Mouse (Mus musculus) kidney, adult 8-10 months (tissue): Measurements from ENCODE around the gene Atp6ap1l.
A peak's percentile ranks its signal among the peaks of the same experiment; 100 is the strongest.
"Not testable (repeated sequence)": the region's sequence is repeated elsewhere in the genome, so short reads cannot be mapped to it uniquely, and the experiment has no call there.

Experiments
- DNase-seq, 2 experiments: peaks; one replicate each; pipeline ENCODE4 v3.0.0; 2022

Gene Atp6ap1l

DNA sequence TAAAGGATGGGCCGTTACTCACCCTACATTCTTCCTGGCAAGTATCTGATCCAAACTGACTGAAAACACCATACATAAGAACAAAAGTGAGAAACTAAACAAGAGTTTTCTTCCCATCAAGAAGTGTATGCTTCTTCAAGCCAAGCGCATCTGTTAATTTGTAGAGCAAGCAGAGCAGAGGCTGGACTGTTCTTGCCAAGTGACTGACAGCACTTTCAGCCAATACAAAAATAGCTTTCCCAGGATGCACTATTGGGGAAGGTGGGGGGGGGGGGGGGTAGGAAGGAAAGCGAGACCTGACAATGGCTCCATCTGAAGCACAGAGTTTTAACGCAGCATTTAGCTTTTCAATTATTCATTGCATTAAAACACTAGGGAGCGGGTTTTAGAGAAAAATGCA is at the start of gene Atp6ap1l:
Atp6ap1l (minus strand) TSS at position 180 of the 400 bp plus-strand sequence.
- DNase-seq: no peak

- DNase-seq: no peak
Measured at GRCm38 (mm10) chr13:90939600-90939999, 34.4 kb upstream of the Atp6ap1l start.

DNA sequence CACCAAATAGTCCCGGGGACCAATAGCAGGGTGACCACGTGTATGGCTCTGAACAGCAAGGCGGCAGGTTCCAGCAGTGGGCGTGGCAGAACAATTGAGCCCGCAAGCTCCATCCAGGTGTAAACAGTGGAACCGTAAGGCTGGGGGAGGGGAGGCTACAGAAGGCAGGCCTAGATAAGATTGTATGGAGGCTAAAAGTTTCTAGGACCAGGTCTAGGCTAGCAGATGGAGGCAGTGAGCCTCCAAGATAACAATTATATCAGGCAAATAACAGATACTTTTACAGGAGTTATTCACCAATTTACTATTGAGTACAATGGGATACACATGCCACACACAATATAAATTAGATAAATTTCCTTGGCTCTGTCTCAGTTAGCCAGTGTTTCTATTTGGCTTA is 34.0 kb upstream of the Atp6ap1l start:
- no peak for DNase-seq

GRCm38 (mm10) chr13:90935852-90936251 is 30.7 kb upstream of the Atp6ap1l start:
- no peak for DNase-seq

DNA sequence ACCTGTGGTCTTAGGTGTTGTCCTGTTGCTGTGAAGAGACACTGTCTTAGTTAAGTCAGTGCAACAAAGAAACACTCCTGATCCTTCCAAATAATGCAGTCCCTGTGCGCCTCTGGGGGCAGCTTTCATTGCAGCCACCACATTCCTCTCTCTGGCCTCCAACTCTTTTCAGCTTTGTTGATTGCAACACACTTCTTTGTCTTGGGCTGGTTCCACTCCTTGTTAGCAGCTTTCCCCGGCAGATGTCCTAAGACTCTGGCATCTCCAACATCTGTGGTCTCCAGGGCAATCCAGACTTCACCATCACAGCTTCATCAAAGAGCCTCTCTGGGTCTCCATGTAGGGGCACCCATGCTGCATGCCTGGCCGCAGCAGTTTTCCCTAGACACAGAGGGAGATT is 28.1 kb upstream of the Atp6ap1l start:
- DNase-seq: no peak

DNA sequence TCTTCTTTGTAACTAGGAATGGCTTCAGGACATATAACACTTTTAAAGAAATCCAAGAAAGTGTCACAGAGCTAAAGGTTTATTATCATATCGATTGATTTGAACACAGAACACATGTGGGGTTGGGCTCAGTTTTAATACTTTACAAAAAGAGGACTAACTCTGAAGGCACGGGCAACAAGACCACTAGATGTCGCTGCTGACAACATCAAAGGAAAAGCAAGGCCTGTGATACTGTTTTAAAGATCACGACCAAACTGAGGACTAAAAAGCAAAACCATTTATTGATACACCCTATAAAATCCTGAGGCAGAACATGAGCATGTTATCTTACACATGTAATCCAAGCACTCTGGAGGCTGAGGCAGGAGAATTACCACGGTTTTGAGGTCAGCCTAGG is 24.7 kb upstream of the Atp6ap1l start:
- peak; percentile 54 to 82 for DNase-seq

GRCm38 (mm10) chr13:90928266-90928665 is 23.1 kb upstream of the Atp6ap1l start:
- not testable (repeated sequence) for DNase-seq

DNA sequence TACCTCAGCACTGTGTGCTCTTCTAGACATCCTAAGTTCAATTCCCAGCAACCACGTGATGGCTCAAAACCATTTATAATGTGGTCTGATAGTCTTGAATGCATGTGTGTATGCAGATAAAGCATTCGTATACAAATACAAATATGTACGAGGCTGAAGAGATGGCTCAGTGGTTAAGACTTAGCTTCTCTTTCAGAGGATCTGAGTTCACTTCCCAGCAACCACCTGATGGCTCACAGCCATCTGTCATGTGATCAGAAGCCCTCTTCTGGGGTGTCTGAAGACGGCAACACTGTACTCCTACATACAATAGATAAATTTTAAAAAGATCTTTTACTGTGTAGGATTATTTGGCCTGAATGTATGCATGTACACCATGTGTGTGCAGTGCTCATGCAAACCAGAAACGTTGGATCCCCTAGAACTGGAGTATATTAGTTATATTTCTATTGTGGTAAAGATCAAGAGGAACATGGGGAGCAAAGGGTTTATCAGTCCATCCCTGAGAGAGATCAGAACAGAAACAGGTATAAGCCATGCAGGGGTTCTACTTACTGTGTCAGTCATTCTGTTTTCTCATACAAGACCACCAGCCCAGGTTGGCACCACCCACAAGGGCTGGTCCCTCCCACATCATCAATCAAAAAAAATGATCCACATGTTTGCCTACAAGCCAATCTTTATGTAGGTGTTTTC is 21.9 kb upstream of the Atp6ap1l start:
- DNase-seq: no peak

GRCm38 (mm10) chr13:90926125-90926765 is 21.1 kb upstream of the Atp6ap1l start:
- DNase-seq: no peak

GRCm38 (mm10) chr13:90925191-90925590 is 20.0 kb upstream of the Atp6ap1l start:
- DNase-seq: no peak

GRCm38 (mm10) chr13:90924072-90924471 is 18.9 kb upstream of the Atp6ap1l start:
- no peak for DNase-seq

GRCm38 (mm10) chr13:90923617-90924016 is 18.5 kb upstream of the Atp6ap1l start:
- DNase-seq: not testable (repeated sequence)

DNA sequence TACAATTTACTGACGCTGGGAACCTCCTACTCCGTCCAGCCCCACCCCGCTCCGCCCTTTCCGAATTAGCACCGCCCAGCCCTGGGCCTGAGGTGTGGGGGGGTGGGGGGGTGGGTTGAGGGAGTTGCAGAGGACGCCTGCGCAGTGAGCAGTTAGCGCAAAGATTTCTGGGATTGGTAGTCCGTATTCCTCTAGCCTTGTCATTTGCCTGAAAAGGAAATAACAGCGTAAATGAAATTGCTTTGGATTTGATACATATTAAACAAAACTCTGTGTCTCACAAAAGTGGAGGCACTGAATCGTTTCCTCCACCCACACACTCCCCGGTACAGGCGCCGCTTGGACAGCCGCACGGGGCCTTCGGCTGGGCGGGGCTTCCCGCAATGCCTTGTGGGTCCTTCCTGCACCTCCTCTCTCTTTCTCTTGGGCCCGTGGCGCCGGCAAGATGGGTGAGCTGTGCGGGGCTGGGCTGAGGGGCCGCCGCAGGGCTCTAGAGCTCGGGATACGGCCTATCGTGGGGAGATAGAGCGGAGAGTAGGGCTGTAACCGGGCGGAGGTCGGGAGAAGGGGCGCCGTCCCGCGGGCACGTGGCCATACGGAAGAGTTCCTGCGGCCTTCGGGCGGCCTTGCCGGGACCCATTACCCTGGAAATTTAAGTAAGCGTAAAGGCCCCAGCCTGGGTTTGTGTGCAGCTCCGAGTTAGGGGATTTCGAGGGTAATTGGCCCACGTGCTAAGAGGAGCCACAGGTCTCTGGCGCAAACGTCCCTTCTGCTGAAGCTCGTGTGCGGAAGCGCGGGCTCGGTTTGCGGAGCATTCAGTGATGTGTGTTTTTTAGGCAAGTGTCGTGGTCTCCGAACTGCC is 17.8 kb upstream of the Atp6ap1l start, which contains the start of gene Rps23:
Rps23 (plus strand) TSS at position 208 of the 862 bp plus-strand sequence.
- DNase-seq: peak; percentile 84 to 88

DNA sequence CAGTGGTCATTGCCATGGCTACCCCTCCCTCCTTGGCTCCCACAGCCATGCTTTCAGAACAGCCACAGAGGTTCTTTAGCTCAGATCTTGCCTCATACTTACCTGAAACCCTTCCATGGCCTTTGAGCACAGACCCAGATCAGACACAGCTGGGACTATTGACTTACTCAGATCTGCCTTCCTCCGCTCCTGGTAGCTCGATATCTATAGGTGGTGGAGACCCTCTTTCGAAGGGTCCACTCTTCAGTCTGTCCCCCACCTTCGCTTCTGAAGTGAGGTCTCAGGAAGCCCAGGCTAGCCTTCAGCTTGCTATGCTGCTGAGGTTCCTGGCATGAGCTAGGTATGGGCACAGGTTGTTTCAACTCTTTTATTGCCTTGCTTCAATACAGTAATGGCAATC is 9.6 kb upstream of the Atp6ap1l start:
- no peak for DNase-seq

GRCm38 (mm10) chr13:90913675-90914192 is 8.6 kb upstream of the Atp6ap1l start:
- no peak for DNase-seq

DNA sequence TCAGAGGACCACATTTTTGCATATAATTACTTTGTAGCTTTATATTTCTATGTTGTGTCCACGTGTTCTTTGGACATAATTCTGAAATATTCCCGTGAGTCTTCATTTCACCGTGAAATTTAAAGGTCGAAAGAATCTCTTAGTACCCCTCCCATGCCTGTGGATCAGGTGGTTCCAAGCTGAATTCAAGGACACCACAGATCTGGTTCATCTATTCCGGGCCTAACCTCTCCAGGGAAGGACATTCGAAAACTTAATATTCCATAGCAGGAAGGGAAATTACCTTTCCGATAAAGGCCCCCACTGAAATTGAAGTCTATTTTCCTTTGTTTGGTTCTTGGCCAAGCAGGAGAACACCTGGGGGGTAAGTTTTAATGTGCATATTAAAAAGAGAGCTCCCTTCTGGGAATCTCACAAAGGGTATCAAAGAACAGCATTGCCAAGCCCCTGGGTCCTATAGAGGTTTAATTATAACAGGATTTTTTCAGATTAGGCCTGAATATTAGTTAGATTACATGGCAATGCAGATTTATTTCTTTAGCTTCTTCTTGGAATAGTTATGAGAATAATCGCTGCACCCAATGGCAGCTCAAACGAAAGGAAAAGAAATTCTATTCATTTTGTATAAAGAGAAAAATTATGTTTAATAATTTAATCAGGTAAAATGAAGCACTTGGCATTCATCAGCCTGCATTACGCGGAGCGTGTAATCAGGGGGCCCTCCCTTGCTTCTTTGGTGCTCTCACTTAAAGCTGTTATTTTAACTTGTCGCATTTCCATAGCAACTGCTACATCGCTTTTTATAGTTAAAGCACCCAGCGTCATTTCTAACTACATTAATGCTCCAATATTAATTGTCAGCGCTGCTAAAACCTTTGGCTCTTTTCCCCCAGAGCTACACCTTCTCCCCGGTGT is 7.9 kb upstream of the Atp6ap1l start:
- DNase-seq: no peak

DNA sequence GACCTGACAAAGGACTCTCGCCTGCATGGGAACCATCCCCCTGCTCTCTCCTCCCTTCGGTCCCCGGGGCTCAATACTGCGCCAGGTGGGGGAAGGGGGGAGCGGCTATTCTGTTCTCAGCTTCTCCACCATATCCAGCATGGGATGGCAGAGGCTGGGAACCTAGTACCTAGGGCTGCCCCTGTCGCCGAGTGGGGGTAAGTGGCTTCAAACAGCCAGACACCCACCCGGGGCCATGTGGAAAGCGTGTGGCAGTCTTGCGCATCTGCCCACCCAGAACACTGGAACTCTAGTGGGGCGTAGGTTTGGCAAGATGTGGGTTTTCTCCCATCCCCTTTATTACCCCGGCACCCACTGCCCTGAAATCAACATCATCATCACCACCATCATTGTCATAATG is 2.2 kb upstream of the Atp6ap1l start:
- DNase-seq: no peak

DNA sequence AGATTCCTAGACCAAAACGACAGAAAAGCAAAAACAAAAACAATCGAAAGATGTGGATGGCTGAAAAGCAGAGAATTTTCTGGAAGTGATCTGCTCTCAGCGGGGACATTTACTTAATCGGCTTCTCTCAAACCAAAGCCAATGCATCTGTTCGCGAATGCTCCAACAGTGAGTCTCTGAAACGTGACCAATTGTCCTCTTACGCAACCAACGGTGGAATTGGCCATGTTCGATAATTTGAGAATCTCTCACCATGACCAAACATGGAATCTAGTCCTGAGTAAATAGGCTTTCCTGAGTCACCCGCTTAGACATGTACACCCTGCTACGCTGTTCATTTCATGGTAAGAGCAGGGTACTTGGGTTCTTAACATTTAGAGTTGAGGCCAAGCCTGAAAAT is 8.3 kb downstream of the Atp6ap1l start:
- DNase-seq: no peak

- DNase-seq: no peak
Measured at GRCm38 (mm10) chr13:90896098-90896497, 9.1 kb downstream of the Atp6ap1l start.

DNA sequence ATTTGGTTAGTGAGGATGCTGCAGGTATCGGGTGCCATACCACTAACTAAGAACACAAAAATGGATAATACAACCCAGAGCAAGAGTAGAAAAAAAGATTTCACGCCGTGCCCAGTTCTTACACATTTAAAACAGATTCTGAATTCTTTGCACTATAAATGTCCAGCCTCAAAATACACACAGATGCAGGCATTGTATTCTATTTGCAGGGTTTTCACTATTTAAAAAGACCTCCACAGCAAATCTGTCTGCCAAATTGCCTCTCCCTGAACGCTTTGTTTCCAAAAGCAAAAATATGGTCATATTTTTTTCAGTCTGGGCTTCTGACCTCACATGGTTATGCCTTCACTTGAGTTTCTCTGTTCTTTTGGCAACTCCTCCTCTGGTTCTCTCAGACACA is 10.3 kb downstream of the Atp6ap1l start:
- DNase-seq: no peak

- no peak for DNase-seq
Measured at GRCm38 (mm10) chr13:90890111-90890510, 15.0 kb downstream of the Atp6ap1l start.

DNA sequence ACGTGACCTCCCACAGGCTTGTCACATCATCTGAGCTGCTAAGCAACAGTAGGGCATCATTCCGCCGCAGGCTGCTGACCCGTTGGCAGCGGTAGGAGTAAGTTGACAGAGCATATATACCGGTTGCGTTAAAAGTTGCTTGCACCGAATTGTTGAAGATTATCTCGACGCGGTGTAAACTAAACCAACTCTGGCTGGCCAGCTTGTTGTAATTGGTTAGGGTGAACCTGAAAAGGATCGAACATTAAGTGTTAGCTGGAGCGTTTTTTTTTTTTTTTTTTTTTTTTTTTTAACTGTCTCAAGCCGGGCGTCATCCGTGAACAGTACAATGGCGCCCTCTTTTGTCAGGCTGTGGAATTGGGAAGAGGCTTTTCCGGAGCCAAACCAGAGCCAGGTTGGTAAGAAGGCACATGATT is 18.6 kb downstream of the Atp6ap1l start:
- DNase-seq: peak; percentile 39 to 78
